Mouse (Mus musculus) embryonic facial prominence, embryonic 11.5 days (tissue): Measurements from ENCODE around the gene Tada2b. TPM values are rescaled to one million over a fixed set of nuclear protein-coding genes. Genes with fewer than 3 reads are reported as not detected.
A peak's percentile ranks its signal among the peaks of the same experiment; 100 is the strongest.

ENCODE experiments used
- ATAC-seq: fragments of 200-750 bp; cut with Nextera tagmentation; replicated peaks from 2 replicates; pipeline ENCODE4 v1.8.0; 2017; ENCODE audit warnings: low read depth; ENCODE audit not compliant: insufficient number of reproducible peaks, low FRiP score, low TSS enrichment
- DNase-seq: peaks from one replicate; pipeline ENCODE4 v3.0.0-alpha.2; 2015; ENCODE audit warnings: low spot score
- H3K27ac ChIP-seq: fragments of 300-500 bp; sonication (generic); replicated peaks from 2 replicates; pipeline ENCODE4 v1.5.1; 2014; ENCODE audit warnings: mild to moderate bottlenecking, low read depth, low read length, control low read depth
- H3K27me3 ChIP-seq: fragments of 300-500 bp; sonication (generic); 2 replicates; pipeline ENCODE4 v1.6.1; 2014; ENCODE audit warnings: mild to moderate bottlenecking, low read length, moderate library complexity, mixed read lengths; ENCODE audit not compliant: control insufficient read depth, insufficient read depth
- H3K36me3 ChIP-seq: fragments of 300-500 bp; sonication (generic); replicated peaks from 2 replicates; pipeline ENCODE4 v1.6.1; 2014; ENCODE audit warnings: low read depth, mild to moderate bottlenecking, low read length, moderate library complexity, mixed read lengths; ENCODE audit not compliant: control insufficient read depth, insufficient read depth
- H3K4me1 ChIP-seq: fragments of 300-500 bp; sonication (generic); 2 replicates; pipeline ENCODE4 v1.6.1; 2014; ENCODE audit warnings: low read length, mixed read lengths; ENCODE audit not compliant: control insufficient read depth, insufficient read depth
- H3K4me2 ChIP-seq: fragments of 300-500 bp; sonication (generic); 2 replicates; pipeline ENCODE4 v1.6.1; 2014; ENCODE audit warnings: low read depth, mild to moderate bottlenecking, control low read depth, low read length, moderate library complexity
- H3K4me3 ChIP-seq: fragments of 300-500 bp; sonication (generic); 2 replicates; pipeline ENCODE4 v1.5.1; 2014; ENCODE audit warnings: low read depth, low read length, control low read depth
- H3K9ac ChIP-seq: fragments of 300-500 bp; sonication (generic); replicated peaks from 2 replicates; pipeline ENCODE4 v1.6.1; 2014; ENCODE audit warnings: mild to moderate bottlenecking, control low read depth, low read length
- H3K9me3 ChIP-seq: fragments of 300-500 bp; sonication (generic); replicated peaks from 2 replicates; pipeline ENCODE4 v1.6.1; 2016; ENCODE audit warnings: mild to moderate bottlenecking, low read length, inconsistent platforms, mixed read lengths; ENCODE audit not compliant: control insufficient read depth
- whole genome bisulfite sequencing: fragments of 180-500 bp; shearing (Covaris S2); extraction: QIAGEN DNeasy Blood & Tissue Kit; methylation state at CpG from one replicate; pipeline ENCODE4 v1.1.7; 2014; 5-methylcytosine and 5-hydroxymethylcytosine counted together
- polyA plus RNA-seq: library from polyadenylated mRNA; unstranded; fragments of >200 nt; fragmentation: Nextera tagmentation; extraction: Ambion mirVana; gene quantifications from 2 replicates; pipeline ENCODE4 v1.2.1, GENCODE M21; 2014

Gene Tada2b
- 3.1 and 3.5 TPM in 2 replicates for polyA plus RNA-seq

- under 1% methylated on average over 73 of the region's 97 CpGs for WGBS
- H3K9ac ChIP-seq, result peak within 1 kb of the TSS; percentile 86
Observed at GRCm38 (mm10) chr5:36484171-36484990, at the start of gene Tada2b, which contains the start of gene Ccdc96. TSS of gene Tada2b (minus strand) at chr5:36484285. TSS of gene Ccdc96 (plus strand) at chr5:36484588.

GRCm38 (mm10) chr5:36530129-36530751 is 46.2 kb upstream of the Tada2b start:
- 0% methylated on average over 28 of the region's 28 CpGs for WGBS

More at GRCm38 (mm10) chr5:36484171-36484990, at the start of gene Tada2b, which contains the start of gene Ccdc96:
- H3K4me2 ChIP-seq, result peak within 1 kb of the TSS; percentile 84
- peak; percentile 95 for ATAC-seq
- peak within 1 kb of the TSS; percentile 85 for H3K4me3 ChIP-seq
- no peaks in the 10 kb centered on the region; the same call in 1 of the 2 replicates for H3K36me3 ChIP-seq
- H3K4me1 ChIP-seq, result no peaks in the 10 kb centered on the region; the same call in none of the 2 replicates
- H3K27me3 ChIP-seq, result peaks cover 3% of the 10 kb centered on the region; the same call in 1 of the 2 replicates
- DNase-seq, result peak; percentile 98
- H3K27ac ChIP-seq, result no peak within 1 kb of the TSS
- H3K9me3 ChIP-seq, result no peaks in the 10 kb centered on the region

GRCm38 (mm10) chr5:36529698-36530097 is 45.6 kb upstream of the Tada2b start:
- Histone ChIP-seq H3K4me3 (peak overlapping the region; percentile 75), H3K4me1 (no peaks in the 10 kb centered on the region; the same call in 1 of the 2 replicates), H3K9me3 (no peaks in the 10 kb centered on the region), H3K36me3 (no peaks in the 10 kb centered on the region), H3K27me3 (no peaks in the 10 kb centered on the region), H3K4me2 (peak overlapping the region; percentile 56), H3K27ac (no peak overlapping the region), H3K9ac (peak overlapping the region; percentile 90)
- 5% methylated on average over 5 of the region's 5 CpGs for WGBS
- DNase-seq, result no peak
- no peak; the same call in 1 of the 2 replicates for ATAC-seq

More at GRCm38 (mm10) chr5:36530129-36530751, 46.2 kb upstream of the Tada2b start:
- ATAC-seq (peak; percentile 97), DNase-seq (peak; percentile 97)
- no peaks in the 10 kb centered on the region for H3K9me3 ChIP-seq
- no peaks in the 10 kb centered on the region for H3K36me3 ChIP-seq
- peak overlapping the region; percentile 75 for H3K4me3 ChIP-seq
- no peaks in the 10 kb centered on the region; the same call in 1 of the 2 replicates for H3K4me1 ChIP-seq
- H3K27ac ChIP-seq, result 0 out of 2 replicates have a peak overlapping the region, but pooled peaks have one; percentile 2
- H3K9ac ChIP-seq, result peak overlapping the region; percentile 90
- peak overlapping the region; percentile 56 for H3K4me2 ChIP-seq
- H3K27me3 ChIP-seq, result no peaks in the 10 kb centered on the region

- no peak overlapping the region for H3K4me3 ChIP-seq
- no peaks in the 10 kb centered on the region for H3K27me3 ChIP-seq
- WGBS, result 82% methylated on average over 2 of the region's 2 CpGs
- no peak overlapping the region for H3K27ac ChIP-seq
- H3K9ac ChIP-seq, result no peak overlapping the region
- no peaks in the 10 kb centered on the region; the same call in 1 of the 2 replicates for H3K4me1 ChIP-seq
- no peak for ATAC-seq
- no peaks in the 10 kb centered on the region for H3K9me3 ChIP-seq
- no peak overlapping the region for H3K4me2 ChIP-seq
- DNase-seq, result no peak
- no peaks in the 10 kb centered on the region for H3K36me3 ChIP-seq
Observed at GRCm38 (mm10) chr5:36526921-36527320, 42.8 kb upstream of the Tada2b start.

GRCm38 (mm10) chr5:36526274-36526673 is 42.2 kb upstream of the Tada2b start:
- H3K27me3 ChIP-seq, result no peaks in the 10 kb centered on the region
- H3K9me3 ChIP-seq, result no peaks in the 10 kb centered on the region
- DNase-seq (no peak), ATAC-seq (no peak)
- WGBS, result 86% methylated on average over 5 of the region's 5 CpGs
- no peaks in the 10 kb centered on the region for H3K36me3 ChIP-seq
- no peaks in the 10 kb centered on the region; the same call in 1 of the 2 replicates for H3K4me1 ChIP-seq
- no peak overlapping the region for H3K9ac ChIP-seq
- no peak overlapping the region for H3K4me3 ChIP-seq
- H3K27ac ChIP-seq, result no peak overlapping the region
- H3K4me2 ChIP-seq, result no peak overlapping the region

GRCm38 (mm10) chr5:36525216-36525615 is 41.1 kb upstream of the Tada2b start:
- H3K4me3 ChIP-seq, result no peak overlapping the region
- no peak for DNase-seq
- no peaks in the 10 kb centered on the region; the same call in 1 of the 2 replicates for H3K4me1 ChIP-seq
- H3K4me2 ChIP-seq, result no peak overlapping the region
- H3K9me3 ChIP-seq, result no peaks in the 10 kb centered on the region
- H3K27me3 ChIP-seq, result no peaks in the 10 kb centered on the region
- no peak for ATAC-seq
- H3K27ac ChIP-seq, result no peak overlapping the region
- H3K9ac ChIP-seq, result no peak overlapping the region
- H3K36me3 ChIP-seq, result no peaks in the 10 kb centered on the region
- 79% methylated on average over 2 of the region's 2 CpGs for WGBS

- no peak overlapping the region for H3K9ac ChIP-seq
- H3K36me3 ChIP-seq, result peaks cover 2% of the 10 kb centered on the region; the same call in 1 of the 2 replicates
- H3K9me3 ChIP-seq, result no peaks in the 10 kb centered on the region
- H3K27me3 ChIP-seq, result no peaks in the 10 kb centered on the region
- ATAC-seq (no peak), DNase-seq (no peak)
- no peaks in the 10 kb centered on the region; the same call in 1 of the 2 replicates for H3K4me1 ChIP-seq
- WGBS, result 88% methylated on average over 5 of the region's 5 CpGs
- H3K4me2 ChIP-seq, result no peak overlapping the region
- no peak overlapping the region for H3K4me3 ChIP-seq
- H3K27ac ChIP-seq, result no peak overlapping the region
Observed at GRCm38 (mm10) chr5:36523219-36523703, 39.2 kb upstream of the Tada2b start.
